Mouse (Mus musculus): ENCODE measurements at regions not wholly inside any gene's neighbourhood (a gene's known extent, or its start where the extent isn't known, plus 50 kb on each side); places are given as distances from the start of the nearest gene placed in this dataset.
"Not testable (repeated sequence)": the region's sequence is repeated elsewhere in the genome, so short reads cannot be mapped to it uniquely, and the experiment has no call there.

- Histone ChIP-seq H3K4me3 (ENCODE audit: control insufficient read depth, insufficient read depth, low read length) (no peak overlapping the region), H3K27me3 (ENCODE audit: control insufficient read depth, insufficient read depth, low read length) (no peaks in the 10 kb centered on the region), H3K36me3 (ENCODE audit: control insufficient read depth, insufficient read depth, low read length) (no peaks in the 10 kb centered on the region), H3K4me1 (replicated peaks; ENCODE audit: control insufficient read depth, insufficient read depth, low read length) (no peaks in the 10 kb centered on the region), H3K27ac (ENCODE audit: control insufficient read depth, insufficient read depth, low read length) (no peak overlapping the region)
- DNase-seq: no peak
- no peak for TF ChIP-seq CTCF (IDR thresholded peaks at IDR 0.05; ENCODE audit: borderline replicate concordance, control insufficient read depth, extremely low read depth, insufficient read depth, low read length, poor library complexity)
- no peak for TF ChIP-seq POLR2A (IDR thresholded peaks at IDR 0.05; ENCODE audit: control insufficient read depth, extremely low read depth, insufficient read depth, low read length, poor library complexity)
- WGBS: 86% methylated on average over 2 of the region's 2 CpGs
Measured at GRCm38 (mm10) chr6:67887586-67887985, 352.0 kb upstream of the Tacstd2 start.

GRCm38 (mm10) chr6:67884893-67885292 lies 349.3 kb upstream of the Tacstd2 start:
- no peak overlapping the region for H3K27ac ChIP-seq (ENCODE audit: control insufficient read depth, insufficient read depth, low read length)
- WGBS: 89% methylated on average over 5 of the region's 5 CpGs
- TF ChIP-seq CTCF (IDR thresholded peaks at IDR 0.05; ENCODE audit: borderline replicate concordance, control insufficient read depth, extremely low read depth, insufficient read depth, low read length, poor library complexity) (no peak), POLR2A (IDR thresholded peaks at IDR 0.05; ENCODE audit: control insufficient read depth, extremely low read depth, insufficient read depth, low read length, poor library complexity) (no peak)
- DNase-seq: no peak
- no peak overlapping the region for H3K4me3 ChIP-seq (ENCODE audit: control insufficient read depth, insufficient read depth, low read length)
- H3K27me3 ChIP-seq (ENCODE audit: control insufficient read depth, insufficient read depth, low read length): no peaks in the 10 kb centered on the region
- no peaks in the 10 kb centered on the region for H3K36me3 ChIP-seq (ENCODE audit: control insufficient read depth, insufficient read depth, low read length)
- H3K4me1 ChIP-seq (replicated peaks; ENCODE audit: control insufficient read depth, insufficient read depth, low read length): no peaks in the 10 kb centered on the region

- H3K27ac ChIP-seq (ENCODE audit: control insufficient read depth, insufficient read depth, low read length); H3K4me3 ChIP-seq (ENCODE audit: control insufficient read depth, insufficient read depth, low read length); H3K27me3 ChIP-seq (ENCODE audit: control insufficient read depth, insufficient read depth, low read length); DNase-seq; H3K36me3 ChIP-seq (ENCODE audit: control insufficient read depth, insufficient read depth, low read length); H3K4me1 ChIP-seq (replicated peaks; ENCODE audit: control insufficient read depth, insufficient read depth, low read length): not testable (repeated sequence)
- WGBS: 95% methylated on average over 5 of the region's 5 CpGs
Measured at GRCm38 (mm10) chr6:67881476-67881875, 345.9 kb upstream of the Tacstd2 start.

GRCm38 (mm10) chr6:67857945-67858344 lies 322.3 kb upstream of the Tacstd2 start:
- not testable (repeated sequence) for H3K36me3 ChIP-seq (ENCODE audit: control insufficient read depth, insufficient read depth, low read length); H3K4me1 ChIP-seq (replicated peaks; ENCODE audit: control insufficient read depth, insufficient read depth, low read length); H3K27ac ChIP-seq (ENCODE audit: control insufficient read depth, insufficient read depth, low read length); H3K27me3 ChIP-seq (ENCODE audit: control insufficient read depth, insufficient read depth, low read length); H3K4me3 ChIP-seq (ENCODE audit: control insufficient read depth, insufficient read depth, low read length); DNase-seq
- 16% methylated on average over 1 of the region's 1 CpGs for WGBS

- not testable (repeated sequence) for H3K4me3 ChIP-seq (ENCODE audit: control insufficient read depth, insufficient read depth, low read length); H3K27ac ChIP-seq (ENCODE audit: control insufficient read depth, insufficient read depth, low read length); H3K27me3 ChIP-seq (ENCODE audit: control insufficient read depth, insufficient read depth, low read length); H3K4me1 ChIP-seq (replicated peaks; ENCODE audit: control insufficient read depth, insufficient read depth, low read length); DNase-seq; H3K36me3 ChIP-seq (ENCODE audit: control insufficient read depth, insufficient read depth, low read length)
- WGBS: 82% methylated on average over 1 of the region's 1 CpGs
Measured at GRCm38 (mm10) chr6:67839486-67839885, 303.9 kb upstream of the Tacstd2 start.

GRCm38 (mm10) chr6:67812478-67812877 lies 276.9 kb upstream of the Tacstd2 start:
- WGBS: 7% methylated on average over 3 of the region's 3 CpGs
- H3K27ac ChIP-seq (ENCODE audit: control insufficient read depth, insufficient read depth, low read length); H3K27me3 ChIP-seq (ENCODE audit: control insufficient read depth, insufficient read depth, low read length); DNase-seq; H3K4me3 ChIP-seq (ENCODE audit: control insufficient read depth, insufficient read depth, low read length); H3K4me1 ChIP-seq (replicated peaks; ENCODE audit: control insufficient read depth, insufficient read depth, low read length); H3K36me3 ChIP-seq (ENCODE audit: control insufficient read depth, insufficient read depth, low read length): not testable (repeated sequence)

GRCm38 (mm10) chr6:67791393-67791792 lies 255.8 kb upstream of the Tacstd2 start:
- DNase-seq: no peak
- TF ChIP-seq POLR2A (IDR thresholded peaks at IDR 0.05; ENCODE audit: control insufficient read depth, extremely low read depth, insufficient read depth, low read length, poor library complexity) (no peak), CTCF (IDR thresholded peaks at IDR 0.05; ENCODE audit: borderline replicate concordance, control insufficient read depth, extremely low read depth, insufficient read depth, low read length, poor library complexity) (no peak)
- Histone ChIP-seq H3K27ac (ENCODE audit: control insufficient read depth, insufficient read depth, low read length) (no peak overlapping the region), H3K4me1 (replicated peaks; ENCODE audit: control insufficient read depth, insufficient read depth, low read length) (no peaks in the 10 kb centered on the region), H3K27me3 (ENCODE audit: control insufficient read depth, insufficient read depth, low read length) (no peaks in the 10 kb centered on the region), H3K36me3 (ENCODE audit: control insufficient read depth, insufficient read depth, low read length) (no peaks in the 10 kb centered on the region), H3K4me3 (ENCODE audit: control insufficient read depth, insufficient read depth, low read length) (no peak overlapping the region)

GRCm38 (mm10) chr6:67790742-67791141 lies 255.1 kb upstream of the Tacstd2 start:
- no peaks in the 10 kb centered on the region for H3K4me1 ChIP-seq (replicated peaks; ENCODE audit: control insufficient read depth, insufficient read depth, low read length)
- H3K36me3 ChIP-seq (ENCODE audit: control insufficient read depth, insufficient read depth, low read length): no peaks in the 10 kb centered on the region
- WGBS: 88% methylated on average over 1 of the region's 1 CpGs
- H3K4me3 ChIP-seq (ENCODE audit: control insufficient read depth, insufficient read depth, low read length): no peak overlapping the region
- TF ChIP-seq POLR2A (IDR thresholded peaks at IDR 0.05; ENCODE audit: control insufficient read depth, extremely low read depth, insufficient read depth, low read length, poor library complexity) (no peak), CTCF (IDR thresholded peaks at IDR 0.05; ENCODE audit: borderline replicate concordance, control insufficient read depth, extremely low read depth, insufficient read depth, low read length, poor library complexity) (no peak)
- no peaks in the 10 kb centered on the region for H3K27me3 ChIP-seq (ENCODE audit: control insufficient read depth, insufficient read depth, low read length)
- no peak overlapping the region for H3K27ac ChIP-seq (ENCODE audit: control insufficient read depth, insufficient read depth, low read length)
- no peak for DNase-seq
